Mouse (Mus musculus): Measurements from ENCODE around the gene Ccdc18. TPM values are rescaled to one million over a fixed set of nuclear protein-coding genes. Genes with fewer than 3 reads are reported as not detected.
"Not testable (repeated sequence)": the region's sequence is repeated elsewhere in the genome, so short reads cannot be mapped to it uniquely, and the experiment has no call there.

The Ccdc18 gene
- polyA plus RNA-seq, 1 experiment: 12.5 TPM

DNA sequence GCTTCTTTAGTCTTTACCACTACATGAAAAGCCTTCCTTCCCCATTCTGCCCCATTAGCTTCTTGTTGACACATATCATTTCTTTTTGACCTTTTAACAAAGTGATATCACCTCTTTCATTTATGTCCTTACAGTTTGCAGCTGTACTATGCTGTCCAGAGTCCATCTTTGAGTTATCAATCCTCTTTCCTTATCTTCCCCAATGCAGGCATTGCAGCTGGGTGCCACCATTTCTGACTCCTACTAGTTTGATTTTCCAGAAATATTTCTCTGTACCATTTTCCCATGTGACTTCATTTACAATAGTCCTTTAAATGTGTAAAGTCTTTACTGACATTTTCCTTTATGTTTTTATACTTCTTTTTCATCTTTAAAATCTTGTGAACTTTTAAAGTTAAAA is 134.3 kb downstream of the Ccdc18 start:
- no peak overlapping the region for H3K4me3 ChIP-seq (replicated peaks; ENCODE audit: control insufficient read depth, low read depth, low read length)
- H3K4me1 ChIP-seq (ENCODE audit: control insufficient read depth, insufficient read depth, low read length): no peaks in the 10 kb centered on the region; the same call in none of the 2 replicates
- TF ChIP-seq POLR2A (IDR thresholded peaks at IDR 0.05; ENCODE audit: borderline replicate concordance, control insufficient read depth, low read depth, low read length) (no peak), CTCF (IDR thresholded peaks at IDR 0.05; ENCODE audit: control insufficient read depth, insufficient read depth, low read length) (no peak)
- H3K27ac ChIP-seq (ENCODE audit: control insufficient read depth, insufficient read depth, low read depth, low read length, poor library complexity): no peak overlapping the region

GRCm38 (mm10) chr5:108268127-108269062 is 135.7 kb downstream of the Ccdc18 start, which contains the start of gene Dr1:
Dr1 (plus strand) TSS chr5:108268897.
- H3K4me1 ChIP-seq (ENCODE audit: control insufficient read depth, insufficient read depth, low read length): no peaks in the 10 kb centered on the region; the same call in 1 of the 2 replicates
- WGBS: 6% methylated on average over 55 of the region's 55 CpGs
- peak within 1 kb of the TSS; percentile 97 for H3K27ac ChIP-seq (ENCODE audit: control insufficient read depth, insufficient read depth, low read depth, low read length, poor library complexity)
- TF ChIP-seq CTCF (IDR thresholded peaks at IDR 0.05; ENCODE audit: control insufficient read depth, insufficient read depth, low read length) (no peak), POLR2A (IDR thresholded peaks at IDR 0.05; ENCODE audit: borderline replicate concordance, control insufficient read depth, low read depth, low read length) (peak; percentile 86)
- peak within 1 kb of the TSS; percentile 98 for H3K4me3 ChIP-seq (replicated peaks; ENCODE audit: control insufficient read depth, low read depth, low read length)

DNA sequence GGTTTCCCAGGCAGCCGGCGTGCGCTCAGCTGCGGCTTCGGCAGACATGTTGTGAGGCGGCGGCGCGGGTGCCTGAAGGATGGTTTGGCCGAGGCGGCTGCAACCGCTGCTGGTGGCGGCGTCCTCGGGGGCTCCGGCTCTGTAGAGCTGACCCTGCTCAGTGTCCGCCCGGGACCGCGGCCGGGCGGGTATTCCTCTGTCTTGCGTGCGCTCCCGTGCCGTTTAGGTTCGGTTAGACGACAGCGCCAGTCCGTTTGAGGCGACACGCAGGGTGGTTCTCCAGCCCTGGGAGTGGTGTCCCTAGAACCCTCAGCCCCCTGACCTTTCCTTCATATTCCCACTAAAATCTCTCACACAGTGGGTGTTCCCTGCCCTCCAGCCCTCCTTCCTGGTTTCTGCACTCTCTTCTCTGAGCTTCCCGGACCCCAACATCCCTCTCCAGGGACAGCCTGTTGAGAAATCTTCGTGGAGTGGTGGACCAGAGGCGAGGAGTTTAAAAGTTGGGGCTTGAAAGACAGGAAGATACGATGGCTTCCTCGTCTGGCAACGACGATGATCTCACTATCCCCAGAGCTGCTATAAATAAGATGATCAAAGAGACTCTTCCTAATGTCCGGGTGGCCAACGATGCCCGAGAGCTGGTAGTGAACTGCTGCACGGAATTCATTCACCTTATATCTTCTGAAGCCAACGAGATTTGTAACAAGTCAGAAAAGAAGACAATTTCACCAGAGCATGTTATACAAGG is 136.6 kb downstream of the Ccdc18 start:
- H3K4me3 ChIP-seq (replicated peaks; ENCODE audit: control insufficient read depth, low read depth, low read length): peak overlapping the region; percentile 98
- no peaks in the 10 kb centered on the region; the same call in 1 of the 2 replicates for H3K4me1 ChIP-seq (ENCODE audit: control insufficient read depth, insufficient read depth, low read length)
- peak overlapping the region; percentile 97 for H3K27ac ChIP-seq (ENCODE audit: control insufficient read depth, insufficient read depth, low read depth, low read length, poor library complexity)
- TF ChIP-seq POLR2A (IDR thresholded peaks at IDR 0.05; ENCODE audit: borderline replicate concordance, control insufficient read depth, low read depth, low read length) (no peak), CTCF (IDR thresholded peaks at IDR 0.05; ENCODE audit: control insufficient read depth, insufficient read depth, low read length) (no peak)
- WGBS: under 1% methylated on average over 44 of the region's 44 CpGs

GRCm38 (mm10) chr5:108269811-108270151 is 137.1 kb downstream of the Ccdc18 start:
- H3K4me1 ChIP-seq (ENCODE audit: control insufficient read depth, insufficient read depth, low read length): no peaks in the 10 kb centered on the region; the same call in 1 of the 2 replicates
- WGBS: 4% methylated on average over 7 of the region's 7 CpGs
- TF ChIP-seq POLR2A (IDR thresholded peaks at IDR 0.05; ENCODE audit: borderline replicate concordance, control insufficient read depth, low read depth, low read length) (no peak), CTCF (IDR thresholded peaks at IDR 0.05; ENCODE audit: control insufficient read depth, insufficient read depth, low read length) (no peak)
- H3K4me3 ChIP-seq (replicated peaks; ENCODE audit: control insufficient read depth, low read depth, low read length): peak overlapping the region; percentile 98
- no peak overlapping the region for H3K27ac ChIP-seq (ENCODE audit: control insufficient read depth, insufficient read depth, low read depth, low read length, poor library complexity)

DNA sequence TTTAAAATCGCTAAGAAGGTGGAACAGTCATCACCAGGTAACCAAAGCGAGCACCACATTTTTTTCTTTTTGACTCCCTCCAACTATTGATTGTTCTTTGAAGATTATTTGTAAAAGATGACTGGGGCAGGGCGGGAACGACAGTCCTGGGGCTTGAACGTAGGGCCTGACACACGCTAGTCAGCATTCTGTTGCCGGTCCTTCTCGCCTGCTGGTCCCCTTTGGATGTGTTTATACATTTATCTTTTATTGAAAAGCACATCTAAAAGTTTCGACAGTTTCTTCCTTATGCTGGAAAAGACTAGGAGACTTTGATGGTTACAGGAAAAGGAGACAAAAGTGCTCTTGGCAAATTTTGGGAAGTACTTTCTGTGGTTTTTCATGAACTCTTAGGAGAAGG is 137.7 kb downstream of the Ccdc18 start:
- peak overlapping the region; percentile 98 for H3K4me3 ChIP-seq (replicated peaks; ENCODE audit: control insufficient read depth, low read depth, low read length)
- WGBS: 2% methylated on average over 9 of the region's 9 CpGs
- TF ChIP-seq CTCF (IDR thresholded peaks at IDR 0.05; ENCODE audit: control insufficient read depth, insufficient read depth, low read length) (no peak), POLR2A (IDR thresholded peaks at IDR 0.05; ENCODE audit: borderline replicate concordance, control insufficient read depth, low read depth, low read length) (no peak)
- H3K4me1 ChIP-seq (ENCODE audit: control insufficient read depth, insufficient read depth, low read length): no peaks in the 10 kb centered on the region; the same call in 1 of the 2 replicates
- no peak overlapping the region for H3K27ac ChIP-seq (ENCODE audit: control insufficient read depth, insufficient read depth, low read depth, low read length, poor library complexity)

- not testable (repeated sequence) for H3K4me3 ChIP-seq (replicated peaks; ENCODE audit: control insufficient read depth, low read depth, low read length); H3K4me1 ChIP-seq (ENCODE audit: control insufficient read depth, insufficient read depth, low read length); H3K27ac ChIP-seq (ENCODE audit: control insufficient read depth, insufficient read depth, low read depth, low read length, poor library complexity)
- 79% methylated on average over 6 of the region's 6 CpGs for WGBS
Observed at GRCm38 (mm10) chr5:108271345-108271744, 138.7 kb downstream of the Ccdc18 start.

Other genes with a start within 250 kb of the Ccdc18 start
- 31.5 and 104 TPM in 2 replicates for gene Rpl5, start 232.4 kb upstream of the Ccdc18 start, polyA plus RNA-seq (2011; ENCODE audit: insufficient read depth, insufficient read length, low replicate concordance, missing spikeins)
- gene Fam69a, start 145.8 kb upstream of the Ccdc18 start, polyA plus RNA-seq (2011; ENCODE audit: insufficient read depth, insufficient read length, low replicate concordance, missing spikeins): 13.5 and 14.2 TPM in 2 replicates
- gene Mtf2, start 67.2 kb upstream of the Ccdc18 start, polyA plus RNA-seq (2011; ENCODE audit: insufficient read depth, insufficient read length, low replicate concordance, missing spikeins): 15.4 and 30.0 TPM in 2 replicates
- 4.2 and 5.1 TPM in 2 replicates for gene Tmed5, start 255 bp upstream of the Ccdc18 start, polyA plus RNA-seq (2011; ENCODE audit: insufficient read depth, insufficient read length, low replicate concordance, missing spikeins)
- 8.2 and 12.2 TPM in 2 replicates for gene Dr1, start 136.0 kb downstream of the Ccdc18 start, polyA plus RNA-seq (2011; ENCODE audit: insufficient read depth, insufficient read length, low replicate concordance, missing spikeins)
- gene Pigg, start 179.7 kb downstream of the Ccdc18 start, polyA plus RNA-seq (2011; ENCODE audit: insufficient read depth, insufficient read length, low replicate concordance, missing spikeins): 0.84 and 1.6 TPM in 2 replicates
- gene Gm42517, start 235.0 kb downstream of the Ccdc18 start, polyA plus RNA-seq (2011; ENCODE audit: insufficient read depth, insufficient read length, low replicate concordance, missing spikeins): 1.4 and 3.5 TPM in 2 replicates

Data from bone marrow, adult 2 months (tissue).